Mouse (Mus musculus): ENCODE data around the gene Ralgps1. TPM values are rescaled to one million over a fixed set of nuclear protein-coding genes. Genes with fewer than 3 reads are reported as not detected.

The Ralgps1 gene
- total and polyA plus RNA-seq, 3 experiments, result 0.89 to 2.6 TPM; not detected in 1

DNA sequence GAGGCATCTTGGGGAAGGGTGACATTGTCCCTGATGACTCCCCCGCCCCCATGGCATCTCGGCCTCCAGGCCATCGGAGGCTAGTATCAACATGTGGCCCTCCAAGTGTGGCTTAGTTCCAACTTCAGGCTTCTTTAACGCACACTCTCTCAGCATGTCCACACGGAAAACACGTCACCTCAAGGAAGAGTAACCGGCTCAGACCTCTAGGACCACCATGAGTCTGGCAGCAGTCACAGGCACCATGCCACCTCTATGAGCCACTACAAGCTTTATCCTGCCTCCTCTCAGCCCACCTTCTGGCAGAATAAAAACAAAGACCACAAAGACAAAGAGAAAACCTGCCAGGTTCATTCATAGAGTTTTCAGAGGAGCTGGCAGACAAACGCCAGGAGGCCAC, 80.8 kb downstream of the Ralgps1 start:
- H3K36me3 ChIP-seq (ENCODE audit: control insufficient read depth in 1 of 2, insufficient read depth in 2 of 2, low read length in 2 of 2), result peaks cover 0 to 4% of the 10 kb centered on the region in 2 experiments; a peak in 1 of 4 replicates
- TF ChIP-seq NELFE (IDR thresholded peaks at IDR 0.05; ENCODE audit: low read depth, low read length) (no peak), EP300 (IDR thresholded peaks at IDR 0.05; ENCODE audit: low read depth in 1 of 2, low read length in 2 of 2) (no peak), ZMIZ1 (IDR thresholded peaks at IDR 0.05; ENCODE audit: low read depth, low read length) (no peak), POLR2AphosphoS5 (IDR thresholded peaks at IDR 0.05; ENCODE audit: borderline replicate concordance, low read depth, low read length) (no peak), ZNF384 (IDR thresholded peaks at IDR 0.05; ENCODE audit: low read depth, low read length) (no peak), TAL1 (IDR thresholded peaks at IDR 0.05; ENCODE audit: low read length) (no peak), CHD1 (IDR thresholded peaks at IDR 0.05; ENCODE audit: low read depth, low read length) (no peak), KAT2A (conservative IDR thresholded peaks at IDR 0.05; ENCODE audit: low read depth, low read length) (no peak), MAFK (IDR thresholded peaks at IDR 0.05; ENCODE audit: borderline replicate concordance, low read depth, low read length) (no peak), RCOR1 (IDR thresholded peaks at IDR 0.05; ENCODE audit: low read depth, low read length) (no peak), SMC3 (IDR thresholded peaks at IDR 0.05; ENCODE audit: low read depth, low read length) (no peak)
- peaks cover 2 to 20% of the 10 kb centered on the region in 2 experiments; a peak in 3 of 4 replicates for H3K4me1 ChIP-seq (ENCODE audit: control insufficient read depth in 1 of 2, insufficient read depth in 2 of 2, low read length in 2 of 2)
- H3K27me3 ChIP-seq (ENCODE audit: control insufficient read depth in 1 of 2, insufficient read depth in 2 of 2, low read length in 2 of 2), result no peaks in the 10 kb centered on the region
- no peaks in the 10 kb centered on the region for H3K79me2 ChIP-seq (ENCODE audit: control insufficient read depth, insufficient read depth, low read length, poor library complexity)
- H3K27ac ChIP-seq (ENCODE audit: control insufficient read depth, low read depth, low read length), result no peak overlapping the region
- no peak overlapping the region for H3K4me3 ChIP-seq (ENCODE audit: control insufficient read depth in 1 of 2, insufficient read depth in 1 of 2, low read depth in 2 of 2, low read length in 2 of 2)
- no peak overlapping the region for H3K9ac ChIP-seq (ENCODE audit: control insufficient read depth, low read depth, low read length, poor library complexity, severe bottlenecking)
- no peaks in the 10 kb centered on the region for H3K9me3 ChIP-seq (replicated peaks; ENCODE audit: insufficient read depth, low read length)
- no peak for DNase-seq (ENCODE audit: low read depth, low spot score)

DNA sequence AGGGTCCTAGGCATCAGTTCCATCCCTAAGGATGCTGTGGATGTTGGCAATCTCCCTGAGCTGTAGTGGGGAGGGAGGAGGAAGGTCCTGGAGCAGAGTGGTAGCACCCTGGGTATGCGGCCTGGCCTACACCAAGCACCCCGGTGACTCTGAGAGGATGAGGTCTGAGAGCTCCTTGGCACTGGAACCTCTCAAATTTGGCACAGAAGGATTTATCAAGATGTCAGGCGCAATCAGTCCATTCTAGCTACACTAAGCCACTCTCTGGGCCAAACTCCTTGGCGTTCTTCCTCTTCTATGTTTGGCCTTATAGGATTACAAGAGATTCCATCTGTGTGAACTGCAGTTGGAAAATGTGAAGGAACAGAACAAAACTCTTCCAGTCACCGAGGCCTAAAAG, 82.4 kb downstream of the Ralgps1 start:
- peaks cover 0 to 4% of the 10 kb centered on the region in 2 experiments; a peak in 1 of 4 replicates for H3K36me3 ChIP-seq (ENCODE audit: control insufficient read depth in 1 of 2, insufficient read depth in 2 of 2, low read length in 2 of 2)
- TF ChIP-seq POLR2A (IDR thresholded peaks at IDR 0.05; ENCODE audit: control insufficient read depth in 1 of 2, insufficient read depth in 1 of 2, low read depth in 1 of 2, low read length in 2 of 2, poor library complexity in 1 of 2), result no peak
- TF ChIP-seq ZKSCAN1 (IDR thresholded peaks at IDR 0.05; ENCODE audit: low read depth, low read length), result no peak
- no peak for TF ChIP-seq BHLHE40 (IDR thresholded peaks at IDR 0.05; ENCODE audit: borderline replicate concordance, low read depth, low read length)
- no peak for TF ChIP-seq HCFC1 (IDR thresholded peaks at IDR 0.05; ENCODE audit: low read depth, low read length)
- TF ChIP-seq MYC (IDR thresholded peaks at IDR 0.05; ENCODE audit: low read depth, low read length), result no peak
- no peak for TF ChIP-seq USF1 (IDR thresholded peaks at IDR 0.05; ENCODE audit: low read depth, low read length)
- no peak for TF ChIP-seq RCOR1 (IDR thresholded peaks at IDR 0.05; ENCODE audit: low read depth, low read length)
- no peak for TF ChIP-seq MXI1 (IDR thresholded peaks at IDR 0.05; ENCODE audit: low read depth, low read length)
- H3K27ac ChIP-seq (ENCODE audit: control insufficient read depth, low read depth, low read length), result no peak overlapping the region
- no peak for DNase-seq (ENCODE audit: low read depth, low spot score)
- H3K9me3 ChIP-seq (replicated peaks; ENCODE audit: insufficient read depth, low read length), result no peaks in the 10 kb centered on the region
- no peak overlapping the region for H3K9ac ChIP-seq (ENCODE audit: control insufficient read depth, low read depth, low read length, poor library complexity, severe bottlenecking)
- H3K27me3 ChIP-seq (ENCODE audit: control insufficient read depth in 1 of 2, insufficient read depth in 2 of 2, low read length in 2 of 2), result no peaks in the 10 kb centered on the region
- H3K4me3 ChIP-seq (ENCODE audit: control insufficient read depth in 1 of 2, insufficient read depth in 1 of 2, low read depth in 2 of 2, low read length in 2 of 2), result no peak overlapping the region
- no peaks in the 10 kb centered on the region for H3K79me2 ChIP-seq (ENCODE audit: control insufficient read depth, insufficient read depth, low read length, poor library complexity)
- peaks cover 2 to 20% of the 10 kb centered on the region in 2 experiments; a peak in 3 of 4 replicates for H3K4me1 ChIP-seq (ENCODE audit: control insufficient read depth in 1 of 2, insufficient read depth in 2 of 2, low read length in 2 of 2)

All from MEL (cell line).